Mouse (Mus musculus): ENCODE results near the gene Slc5a8. TPM values are rescaled to one million over a fixed set of nuclear protein-coding genes. Genes with fewer than 3 reads are reported as not detected.

Gene Slc5a8
- polyA plus RNA-seq, 1 experiment: 0.18 TPM

DNA sequence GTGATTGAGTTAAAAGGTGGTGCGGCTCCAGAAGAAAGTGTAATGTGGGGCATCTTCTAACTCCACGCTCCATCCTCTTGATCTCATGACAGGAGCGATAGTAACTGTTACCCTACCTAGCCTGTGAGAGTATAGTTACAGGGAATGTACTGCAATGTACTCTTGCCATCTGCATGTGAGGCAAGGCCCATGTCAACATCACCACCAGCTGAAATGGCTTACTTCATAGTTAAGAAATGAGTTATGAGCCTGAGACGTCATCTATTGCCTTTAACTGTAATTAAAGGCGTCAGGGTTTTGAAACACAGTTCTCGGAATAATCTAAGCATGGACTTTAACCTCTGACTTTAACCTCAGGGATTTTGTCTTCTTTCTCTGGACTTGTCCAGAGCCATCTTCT, 11.2 kb downstream of the Slc5a8 start:
- H3K27ac ChIP-seq (ENCODE audit: insufficient read depth, low read length): no peak overlapping the region
- H3K4me3 ChIP-seq (replicated peaks; ENCODE audit: insufficient read depth, low read depth, low read length): no peak overlapping the region
- no peaks in the 10 kb centered on the region for H3K4me1 ChIP-seq (ENCODE audit: control insufficient read depth, insufficient read depth, low read length)
- no peaks in the 10 kb centered on the region for H3K27me3 ChIP-seq (ENCODE audit: control insufficient read depth, insufficient read depth, low read length)
- TF ChIP-seq CTCF (IDR thresholded peaks at IDR 0.05; ENCODE audit: borderline replicate concordance, insufficient read depth, low read depth, low read length) (no peak), POLR2A (IDR thresholded peaks at IDR 0.05; ENCODE audit: borderline replicate concordance, insufficient read depth, low read length) (no peak)
- WGBS: 86% methylated on average over 6 of the region's 6 CpGs
- DNase-seq: no peak

GRCm38 (mm10) chr10:88949649-88950296, 64.0 kb downstream of the Slc5a8 start:
- Histone ChIP-seq H3K27me3 (ENCODE audit: control insufficient read depth, insufficient read depth, low read length) (no peaks in the 10 kb centered on the region), H3K27ac (ENCODE audit: insufficient read depth, low read length) (no peak overlapping the region), H3K4me1 (ENCODE audit: control insufficient read depth, insufficient read depth, low read length) (no peaks in the 10 kb centered on the region), H3K4me3 (replicated peaks; ENCODE audit: insufficient read depth, low read depth, low read length) (no peak overlapping the region)
- WGBS: 94% methylated on average over 12 of the region's 12 CpGs
- no peak for DNase-seq
- TF ChIP-seq CTCF (IDR thresholded peaks at IDR 0.05; ENCODE audit: borderline replicate concordance, insufficient read depth, low read depth, low read length) (no peak), POLR2A (IDR thresholded peaks at IDR 0.05; ENCODE audit: borderline replicate concordance, insufficient read depth, low read length) (no peak)

GRCm38 (mm10) chr10:88950297-88950653, 64.5 kb downstream of the Slc5a8 start:
- no peaks in the 10 kb centered on the region for H3K4me1 ChIP-seq (ENCODE audit: control insufficient read depth, insufficient read depth, low read length)
- H3K27ac ChIP-seq (ENCODE audit: insufficient read depth, low read length): no peak overlapping the region
- no peak for DNase-seq
- WGBS: 86% methylated on average over 4 of the region's 4 CpGs
- no peaks in the 10 kb centered on the region for H3K27me3 ChIP-seq (ENCODE audit: control insufficient read depth, insufficient read depth, low read length)
- H3K4me3 ChIP-seq (replicated peaks; ENCODE audit: insufficient read depth, low read depth, low read length): no peak overlapping the region
- no peak for TF ChIP-seq POLR2A (IDR thresholded peaks at IDR 0.05; ENCODE audit: borderline replicate concordance, insufficient read depth, low read length)
- no peak for TF ChIP-seq CTCF (IDR thresholded peaks at IDR 0.05; ENCODE audit: borderline replicate concordance, insufficient read depth, low read depth, low read length)

DNA sequence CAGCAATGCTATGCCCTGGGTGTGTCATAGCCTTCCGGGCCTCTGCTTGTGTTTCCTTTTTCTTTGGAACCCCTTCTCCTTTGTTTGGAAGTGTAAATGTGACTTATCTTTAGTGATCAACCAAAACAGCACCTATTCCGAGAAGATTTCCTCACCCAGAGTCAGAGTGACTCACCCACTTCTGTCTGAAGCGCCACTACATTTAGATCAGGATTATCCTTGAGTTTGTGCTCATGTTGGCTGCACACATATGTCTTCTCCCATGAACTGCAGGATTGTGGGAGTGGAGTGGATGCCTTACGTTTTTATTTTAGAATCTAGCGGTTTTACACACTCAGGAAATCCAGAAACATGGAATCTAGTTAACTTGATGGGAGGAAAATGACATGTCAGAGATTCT, 75.0 kb downstream of the Slc5a8 start:
- TF ChIP-seq POLR2A (IDR thresholded peaks at IDR 0.05; ENCODE audit: borderline replicate concordance, insufficient read depth, low read length) (no peak), CTCF (IDR thresholded peaks at IDR 0.05; ENCODE audit: borderline replicate concordance, insufficient read depth, low read depth, low read length) (no peak)
- Histone ChIP-seq H3K27me3 (ENCODE audit: control insufficient read depth, insufficient read depth, low read length) (no peaks in the 10 kb centered on the region), H3K27ac (ENCODE audit: insufficient read depth, low read length) (no peak overlapping the region), H3K4me3 (replicated peaks; ENCODE audit: insufficient read depth, low read depth, low read length) (no peak overlapping the region), H3K4me1 (ENCODE audit: control insufficient read depth, insufficient read depth, low read length) (no peaks in the 10 kb centered on the region)
- no peak for DNase-seq
- WGBS: 87% methylated on average over 5 of the region's 5 CpGs

GRCm38 (mm10) chr10:88968586-88968985, 82.8 kb downstream of the Slc5a8 start:
- TF ChIP-seq POLR2A (IDR thresholded peaks at IDR 0.05; ENCODE audit: borderline replicate concordance, insufficient read depth, low read length) (no peak), CTCF (IDR thresholded peaks at IDR 0.05; ENCODE audit: borderline replicate concordance, insufficient read depth, low read depth, low read length) (no peak)
- 94% methylated on average over 5 of the region's 5 CpGs for WGBS
- Histone ChIP-seq H3K27ac (ENCODE audit: insufficient read depth, low read length) (no peak overlapping the region), H3K4me1 (ENCODE audit: control insufficient read depth, insufficient read depth, low read length) (no peaks in the 10 kb centered on the region), H3K27me3 (ENCODE audit: control insufficient read depth, insufficient read depth, low read length) (no peaks in the 10 kb centered on the region), H3K4me3 (replicated peaks; ENCODE audit: insufficient read depth, low read depth, low read length) (no peak overlapping the region)
- no peak for DNase-seq

- WGBS: 85% methylated on average over 7 of the region's 7 CpGs
- Histone ChIP-seq H3K27me3 (ENCODE audit: control insufficient read depth, insufficient read depth, low read length) (no peaks in the 10 kb centered on the region), H3K27ac (ENCODE audit: insufficient read depth, low read length) (no peak overlapping the region)
Measured at GRCm38 (mm10) chr10:88970951-88971725, 85.3 kb downstream of the Slc5a8 start.

DNA sequence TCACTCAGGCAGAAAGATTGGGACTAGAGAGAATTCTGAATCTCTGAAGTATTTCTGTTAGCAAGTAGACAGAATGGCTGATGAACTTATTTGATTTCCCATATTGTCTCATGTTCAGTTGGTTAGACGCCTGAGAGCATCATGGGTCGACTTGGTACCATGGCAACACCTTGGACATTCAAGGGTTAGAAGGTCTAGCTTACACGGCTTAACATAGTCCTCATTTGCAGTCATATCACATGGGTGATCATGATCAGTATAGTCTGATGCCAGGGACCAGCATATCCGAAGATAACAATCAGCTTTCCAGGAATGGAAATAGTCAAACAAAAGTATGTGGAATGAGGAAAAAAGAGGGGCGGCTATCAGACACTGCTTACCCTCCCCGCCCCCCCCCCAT, 93.1 kb downstream of the Slc5a8 start:
- no peaks in the 10 kb centered on the region for H3K4me1 ChIP-seq (ENCODE audit: control insufficient read depth, insufficient read depth, low read length)
- H3K4me3 ChIP-seq (replicated peaks; ENCODE audit: insufficient read depth, low read depth, low read length): no peak overlapping the region
- DNase-seq: no peak
- TF ChIP-seq POLR2A (IDR thresholded peaks at IDR 0.05; ENCODE audit: borderline replicate concordance, insufficient read depth, low read length) (no peak), CTCF (IDR thresholded peaks at IDR 0.05; ENCODE audit: borderline replicate concordance, insufficient read depth, low read depth, low read length) (no peak)
- WGBS: 46% methylated on average over 6 of the region's 6 CpGs
- H3K27me3 ChIP-seq (ENCODE audit: control insufficient read depth, insufficient read depth, low read length): no peaks in the 10 kb centered on the region
- H3K27ac ChIP-seq (ENCODE audit: insufficient read depth, low read length): no peak overlapping the region

More at GRCm38 (mm10) chr10:88970951-88971725, 85.3 kb downstream of the Slc5a8 start:
- no peak for DNase-seq
- Histone ChIP-seq H3K4me1 (ENCODE audit: control insufficient read depth, insufficient read depth, low read length) (no peaks in the 10 kb centered on the region), H3K4me3 (replicated peaks; ENCODE audit: insufficient read depth, low read depth, low read length) (no peak overlapping the region)
- TF ChIP-seq POLR2A (IDR thresholded peaks at IDR 0.05; ENCODE audit: borderline replicate concordance, insufficient read depth, low read length) (no peak), CTCF (IDR thresholded peaks at IDR 0.05; ENCODE audit: borderline replicate concordance, insufficient read depth, low read depth, low read length) (no peak)

Other genes with a start within 250 kb of the Slc5a8 start
- 0.05 TPM in 2 replicates for gene Spic, start 201.0 kb upstream of the Slc5a8 start, polyA plus RNA-seq (2012; rRNA removed)
- gene Arl1, start 155.1 kb upstream of the Slc5a8 start, polyA plus RNA-seq (2012; rRNA removed): 122 and 132 TPM in 2 replicates
- gene Utp20, start 59.2 kb upstream of the Slc5a8 start, polyA plus RNA-seq (2012; rRNA removed): 15.5 and 15.7 TPM in 2 replicates